ENCODE assay signal across 8 mouse cellular contexts in genomic region chr10:7589592-7590233, GRCm38 (mm10). TPM values are rescaled to one million over a fixed set of nuclear protein-coding genes. Genes with fewer than 3 reads are reported as not detected.
DNase-seq lines count a peak whose midpoint lies in the region; ATAC-seq and TF ChIP-seq lines count a peak whose summit lies in the region.

Gene Lrp11 (plus strand): TSS chr10:7589800.

- peak within 1 kb of the TSS; percentile 92 for H3K4me3 ChIP-seq in hindbrain, embryonic 13.5 days

- under 1% methylated on average over 64 of the region's 76 CpGs for WGBS in hindbrain, embryonic 13.5 days

- DNase-seq in Patski (ENCODE audit: low read depth, low spot score) = peak; percentile 17
- peak; percentile 84 to 92 for DNase-seq in cerebellum, postnatal 14 days
- DNase-seq in frontal cortex, postnatal 14 days (ENCODE audit: low spot score in 2 of 2) = peak; percentile 68 to 78
- peak; percentile 89 to 90 for DNase-seq in layer of hippocampus, postnatal 36 days
- peak; percentile 92 for DNase-seq in lung, postnatal 36 days
- peak; percentile 92 for DNase-seq in retina, postnatal 1 day
- peak; percentile 85 to 96 for DNase-seq in urinary bladder, adult 18-20 months (ENCODE audit: low spot score in 2 of 2)

- peak within 1 kb of the TSS; percentile 92 for H3K27ac ChIP-seq in hindbrain, embryonic 13.5 days

- peak within 1 kb of the TSS; percentile 98 for H3K4me2 ChIP-seq in hindbrain, embryonic 13.5 days

- POLR2A ChIA-PET in Patski (lab: Charles Lee) = interaction anchor here (0.6 kb wide), 1 partner anchor 27 kb away, joined by 3 read pairs; no protein-coding TSS in a partner anchor

- no peaks in the 10 kb centered on the region for H3K9me3 ChIP-seq in hindbrain, embryonic 13.5 days

- H3K9ac ChIP-seq in hindbrain, embryonic 13.5 days = peak within 1 kb of the TSS; percentile 90

- no peaks in the 10 kb centered on the region for H3K36me3 ChIP-seq in hindbrain, embryonic 13.5 days

- in situ Hi-C loops in Patski (cut with MboI; ENCODE audit: low pct_unique_long_range_greater_than_20kb) = no loop called here

- CTCF ChIA-PET in Patski (lab: Charles Lee) = interaction anchor here (1.0 to 3.3 kb wide), 2 partner anchors 11 to 207 kb away, joined by 3 to 17 read pairs; no protein-coding TSS in a partner anchor

- peaks cover 32% of the 10 kb centered on the region for H3K4me1 ChIP-seq in hindbrain, embryonic 13.5 days (replicated peaks)

- no peaks in the 10 kb centered on the region for H3K27me3 ChIP-seq in Patski
- H3K27me3 ChIP-seq in hindbrain, embryonic 13.5 days = 0 out of 2 replicates have a peak, but pooled peaks cover 10% of the 10 kb centered on the region

- ATAC-seq in Patski = peak; percentile 97
- peak; percentile 96 for ATAC-seq in hindbrain, embryonic 13.5 days (ENCODE audit: low FRiP score)

- TF ChIP-seq CTCF in Patski (IDR thresholded peaks at IDR 0.05) = no peak

RNA-seq across cellular contexts. Expression of gene Lrp11, which starts in this region (rescaled TPM):
- polyA plus RNA-seq in Patski (2021) = 19.3 TPM
- polyA plus RNA-seq in hindbrain, embryonic 13.5 days (2015; fragmentation: Nextera tagmentation; extraction: Ambion mirVana) = 23.4 and 23.6 TPM in 2 replicates
- total RNA-seq in layer of hippocampus, postnatal 36 days (2021) = 100 to 1,000 TPM; 195 to 210 TPM

Comparison
In these comparisons a context has a peak if more than half of its experiments do, and no peak if none do; other contexts are left out.
1. Peak in every context shown above with its lines: DNase-seq, ATAC-seq, H3K4me3 ChIP-seq and H3K27ac ChIP-seq.
2. DNase-seq: peak in every context shown above with its lines; median percentile 92 in lung, postnatal 36 days; 92 in retina, postnatal 1 day; 90 in urinary bladder, adult 18-20 months; 90 in layer of hippocampus, postnatal 36 days; 88 in cerebellum, postnatal 14 days; 73 in frontal cortex, postnatal 14 days; 17 in Patski.